In the genomic region with DNA sequence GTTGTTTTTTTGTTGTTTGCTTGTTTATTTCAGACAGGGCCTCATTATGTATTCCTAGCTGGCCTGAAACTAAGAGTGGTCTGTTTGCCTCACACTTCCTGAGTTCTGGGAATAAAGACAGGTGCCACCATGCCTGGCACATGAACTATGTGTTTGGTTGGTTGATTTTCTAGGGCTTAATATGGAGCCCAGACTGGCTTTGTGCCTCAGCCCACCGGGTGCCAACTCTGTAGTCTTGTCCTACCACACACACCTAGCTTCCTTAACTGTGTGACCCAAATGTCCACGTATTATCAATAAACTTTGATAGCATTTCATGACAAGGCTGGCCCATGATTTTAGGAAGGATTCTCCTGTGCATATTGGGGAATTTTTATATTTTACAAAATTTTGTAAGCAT, we compare ENCODE assay signal across 11 mouse cellular contexts.
"Had no signal": no experiment of that assay in that cellular context is flagged by ENCODE, and none has a peak within 500 bp of the region (broad histone marks: within the 10 kb centered on the region; RNA-seq: fewer than 3 reads in every experiment).

No protein-coding gene starts in this region.

- H3K36me3 ChIP-seq: limb, embryonic 10.5 days; liver, embryonic 12.5 days; neural tube, embryonic 15.5 days had no signal

- H3K27ac ChIP-seq: limb, embryonic 10.5 days; liver, embryonic 12.5 days; neural tube, embryonic 15.5 days had no signal

- H3K4me1 ChIP-seq: limb, embryonic 10.5 days had no signal

- DNase-seq: kidney, adult 18-20 months; kidney, postnatal 10 days; kidney, postnatal 4 days; lung, embryonic 14.5 days; lung, postnatal 14 days; thymus, adult 18-20 months; thymus, postnatal 14 days had no signal

- H3K4me3 ChIP-seq: limb, embryonic 10.5 days; liver, embryonic 12.5 days; myocyte; neural tube, embryonic 15.5 days had no signal
